Mouse (Mus musculus): Measurements from ENCODE around the gene Mepce.
"Not testable (repeated sequence)": the region's sequence is repeated elsewhere in the genome, so short reads cannot be mapped to it uniquely, and the experiment has no call there.

Gene Mepce

GRCm38 (mm10) chr5:137751221-137751887 is 36.1 kb downstream of the Mepce start:
- H3K36me3 ChIP-seq (ENCODE audit: insufficient read depth, low read length) = peaks cover 35% of the 10 kb centered on the region
- peaks cover 3% of the 10 kb centered on the region; the same call in 1 of the 2 replicates for H3K27me3 ChIP-seq (ENCODE audit: insufficient read depth, low read length)
- TF ChIP-seq CTCF (conservative IDR thresholded peaks at IDR 0.05; ENCODE audit: low read length) (no peak), NANOG (IDR thresholded peaks at IDR 0.05; ENCODE audit: borderline replicate concordance, low read length) (no peak), POU5F1 (IDR thresholded peaks at IDR 0.05; ENCODE audit: borderline replicate concordance, low read length) (no peak)
- peaks cover 85% of the 10 kb centered on the region for H3K4me1 ChIP-seq (replicated peaks; ENCODE audit: low read depth, low read length)
- H3K4me3 ChIP-seq (replicated peaks; ENCODE audit: low read length) = no peak overlapping the region; the same call in 1 of the 2 replicates
- H3K9me3 ChIP-seq (ENCODE audit: low read length) = no peaks in the 10 kb centered on the region

DNA sequence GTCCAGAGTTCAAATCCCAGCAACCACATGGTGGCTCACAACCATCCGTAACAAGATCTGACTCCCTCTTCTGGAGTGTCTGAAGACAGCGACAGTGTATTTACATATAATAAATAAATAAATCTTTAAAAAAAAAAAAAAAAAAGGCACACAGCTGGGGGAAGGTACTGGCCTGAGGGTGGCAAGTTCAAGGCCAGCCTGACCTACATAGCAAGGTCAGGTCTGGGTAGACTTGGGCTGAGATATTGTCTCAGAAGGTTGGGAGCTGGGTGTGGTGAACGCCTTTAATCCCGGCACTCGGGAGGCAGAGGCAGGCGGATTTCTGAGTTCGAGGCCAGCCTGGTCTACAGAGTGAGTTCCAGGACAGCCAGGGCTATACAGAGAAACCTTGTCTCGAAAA is 37.2 kb downstream of the Mepce start:
- H3K27me3 ChIP-seq (ENCODE audit: insufficient read depth, low read length); H3K4me3 ChIP-seq (replicated peaks; ENCODE audit: low read length); H3K9me3 ChIP-seq (ENCODE audit: low read length): not testable (repeated sequence)
- peaks cover 82% of the 10 kb centered on the region for H3K4me1 ChIP-seq (replicated peaks; ENCODE audit: low read depth, low read length)
- peaks cover 24% of the 10 kb centered on the region for H3K36me3 ChIP-seq (ENCODE audit: insufficient read depth, low read length)

- H3K9me3 ChIP-seq (ENCODE audit: low read length) = no peaks in the 10 kb centered on the region
- no peak overlapping the region for H3K4me3 ChIP-seq (replicated peaks; ENCODE audit: low read length)
- peaks cover 3% of the 10 kb centered on the region; the same call in 1 of the 2 replicates for H3K27me3 ChIP-seq (ENCODE audit: insufficient read depth, low read length)
- H3K36me3 ChIP-seq (ENCODE audit: insufficient read depth, low read length) = peaks cover 22% of the 10 kb centered on the region
- TF ChIP-seq POU5F1 (IDR thresholded peaks at IDR 0.05; ENCODE audit: borderline replicate concordance, low read length) = no peak
- no peak for TF ChIP-seq NANOG (IDR thresholded peaks at IDR 0.05; ENCODE audit: borderline replicate concordance, low read length)
- no peak for TF ChIP-seq CTCF (conservative IDR thresholded peaks at IDR 0.05; ENCODE audit: low read length)
- peaks cover 88% of the 10 kb centered on the region for H3K4me1 ChIP-seq (replicated peaks; ENCODE audit: low read depth, low read length)
Measured at GRCm38 (mm10) chr5:137749196-137749836, 38.1 kb downstream of the Mepce start.

DNA sequence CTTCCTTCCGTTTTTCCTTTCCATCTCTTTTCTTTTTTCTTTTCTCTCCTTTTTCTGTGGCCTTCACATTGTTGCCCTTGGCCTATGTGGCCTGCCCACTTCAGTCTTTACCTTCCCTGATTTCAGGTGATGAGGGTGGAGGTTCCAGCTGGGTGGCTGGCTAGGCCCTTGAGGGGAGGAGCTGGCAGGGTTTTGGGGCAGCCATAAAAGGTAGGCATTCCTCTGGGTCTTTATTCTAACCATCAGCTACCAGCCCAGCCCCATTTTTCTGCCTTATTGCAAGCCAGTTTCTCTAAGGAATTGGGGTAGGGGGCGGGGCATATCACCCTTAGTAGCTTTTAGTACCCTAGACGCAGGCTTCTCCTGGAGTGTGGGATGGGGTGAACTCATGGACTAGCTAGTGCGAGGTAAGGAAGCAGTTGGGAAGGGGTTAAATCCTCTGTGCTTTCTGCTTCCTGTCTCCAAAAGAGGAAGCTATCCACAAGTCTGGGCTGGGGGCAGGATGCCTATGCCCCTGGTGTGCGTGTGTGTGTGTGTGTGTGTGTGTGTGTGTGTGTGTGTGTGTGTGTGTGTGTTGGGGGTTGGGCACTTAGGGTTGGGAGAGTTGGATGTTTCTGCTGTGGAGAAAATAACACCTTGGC is 39.2 kb downstream of the Mepce start:
- peaks cover 19% of the 10 kb centered on the region for H3K36me3 ChIP-seq (ENCODE audit: insufficient read depth, low read length)
- no peak for TF ChIP-seq CTCF (conservative IDR thresholded peaks at IDR 0.05; ENCODE audit: low read length)
- no peak for TF ChIP-seq POU5F1 (IDR thresholded peaks at IDR 0.05; ENCODE audit: borderline replicate concordance, low read length)
- TF ChIP-seq NANOG (IDR thresholded peaks at IDR 0.05; ENCODE audit: borderline replicate concordance, low read length) = no peak
- 0 out of 2 replicates have a peak overlapping the region, but pooled peaks have one; percentile 20 for H3K4me3 ChIP-seq (replicated peaks; ENCODE audit: low read length)
- peaks cover 81% of the 10 kb centered on the region for H3K4me1 ChIP-seq (replicated peaks; ENCODE audit: low read depth, low read length)
- H3K27me3 ChIP-seq (ENCODE audit: insufficient read depth, low read length) = peaks cover 3% of the 10 kb centered on the region; the same call in 1 of the 2 replicates
- no peaks in the 10 kb centered on the region for H3K9me3 ChIP-seq (ENCODE audit: low read length)

DNA sequence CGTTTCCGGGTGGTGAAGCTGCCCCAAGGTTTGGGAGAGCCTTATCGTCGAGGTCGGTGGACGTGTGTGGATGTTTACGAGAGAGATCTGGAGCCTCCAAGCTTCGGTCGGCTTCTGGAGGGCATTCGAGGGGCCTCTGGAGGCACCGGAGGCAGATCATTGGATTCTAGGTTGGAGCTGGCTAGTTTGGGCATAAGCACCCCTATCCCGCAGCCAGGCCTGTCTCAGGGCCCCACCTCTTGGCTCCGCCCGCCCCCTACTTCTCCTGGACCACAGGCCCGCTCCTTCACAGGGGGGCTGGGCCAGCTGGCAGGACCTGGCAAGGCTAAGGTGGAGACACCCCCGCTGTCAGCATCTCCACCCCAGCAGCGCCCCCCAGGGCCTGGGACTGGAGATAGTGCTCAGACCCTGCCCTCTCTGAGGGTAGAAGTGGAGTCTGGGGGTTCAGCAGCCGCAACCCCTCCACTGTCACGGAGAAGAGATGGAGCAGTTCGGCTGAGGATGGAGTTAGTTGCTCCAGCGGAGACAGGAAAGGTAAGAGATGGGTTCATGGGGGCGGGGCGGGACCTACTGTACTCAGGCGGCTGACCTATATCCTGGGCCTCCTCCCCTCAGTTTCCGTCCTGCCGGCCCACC is 40.0 kb downstream of the Mepce start:
- Histone ChIP-seq H3K27me3 (ENCODE audit: insufficient read depth, low read length) (peaks cover 3% of the 10 kb centered on the region; the same call in 1 of the 2 replicates), H3K4me1 (replicated peaks; ENCODE audit: low read depth, low read length) (peaks cover 82% of the 10 kb centered on the region), H3K9me3 (ENCODE audit: low read length) (no peaks in the 10 kb centered on the region), H3K4me3 (replicated peaks; ENCODE audit: low read length) (peak overlapping the region; percentile 81), H3K36me3 (ENCODE audit: insufficient read depth, low read length) (peaks cover 14% of the 10 kb centered on the region)
- TF ChIP-seq POU5F1 (IDR thresholded peaks at IDR 0.05; ENCODE audit: borderline replicate concordance, low read length) = no peak
- TF ChIP-seq CTCF (conservative IDR thresholded peaks at IDR 0.05; ENCODE audit: low read length) = no peak
- no peak for TF ChIP-seq NANOG (IDR thresholded peaks at IDR 0.05; ENCODE audit: borderline replicate concordance, low read length)

- Histone ChIP-seq H3K4me3 (replicated peaks; ENCODE audit: low read length) (peak overlapping the region; percentile 81), H3K27me3 (ENCODE audit: insufficient read depth, low read length) (peaks cover 3% of the 10 kb centered on the region; the same call in 1 of the 2 replicates), H3K4me1 (replicated peaks; ENCODE audit: low read depth, low read length) (peaks cover 82% of the 10 kb centered on the region), H3K36me3 (ENCODE audit: insufficient read depth, low read length) (peaks cover 9% of the 10 kb centered on the region), H3K9me3 (ENCODE audit: low read length) (no peaks in the 10 kb centered on the region)
- TF ChIP-seq POU5F1 (IDR thresholded peaks at IDR 0.05; ENCODE audit: borderline replicate concordance, low read length) (no peak), CTCF (conservative IDR thresholded peaks at IDR 0.05; ENCODE audit: low read length) (no peak), NANOG (IDR thresholded peaks at IDR 0.05; ENCODE audit: borderline replicate concordance, low read length) (no peak)
Measured at GRCm38 (mm10) chr5:137746851-137747325, 40.6 kb downstream of the Mepce start.

DNA sequence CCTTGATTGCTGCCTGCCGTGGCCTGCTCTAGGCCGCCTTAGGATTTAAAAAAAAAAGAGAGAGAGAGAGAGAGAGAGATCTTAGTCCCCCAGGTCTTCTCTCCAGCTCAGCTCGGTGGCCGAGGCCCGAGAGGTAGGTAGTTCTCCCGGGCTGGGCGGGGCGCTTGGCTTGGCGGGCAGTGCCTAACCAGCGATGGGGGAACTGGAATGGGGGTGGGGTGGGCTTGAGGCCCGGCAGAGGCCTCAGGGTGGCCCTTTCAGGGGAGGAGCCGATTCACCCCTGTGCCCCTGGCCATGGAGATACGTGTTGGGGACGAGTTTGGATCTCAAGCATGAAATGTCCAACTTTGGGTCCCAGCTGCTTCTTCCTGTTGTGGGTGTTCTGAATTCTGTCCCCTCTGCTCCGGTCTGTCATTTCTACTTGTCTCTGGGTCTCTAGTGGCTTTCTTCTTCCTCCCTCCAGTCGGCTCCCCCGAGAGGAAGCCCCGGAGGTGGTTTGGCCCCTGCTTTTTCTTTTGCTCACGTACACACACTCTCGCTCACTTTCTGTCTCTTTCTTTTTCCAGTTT is 41.1 kb downstream of the Mepce start:
- no peak for TF ChIP-seq CTCF (conservative IDR thresholded peaks at IDR 0.05; ENCODE audit: low read length)
- H3K9me3 ChIP-seq (ENCODE audit: low read length) = no peaks in the 10 kb centered on the region

More for the DNA sequence above, 41.1 kb downstream of the Mepce start:
- peak overlapping the region; percentile 81 for H3K4me3 ChIP-seq (replicated peaks; ENCODE audit: low read length)
- H3K36me3 ChIP-seq (ENCODE audit: insufficient read depth, low read length) = peaks cover 4% of the 10 kb centered on the region
- peaks cover 80% of the 10 kb centered on the region for H3K4me1 ChIP-seq (replicated peaks; ENCODE audit: low read depth, low read length)
- peaks cover 3% of the 10 kb centered on the region; the same call in 1 of the 2 replicates for H3K27me3 ChIP-seq (ENCODE audit: insufficient read depth, low read length)
